ENCODE assay signal across 19 mouse cellular contexts in the genomic region with DNA sequence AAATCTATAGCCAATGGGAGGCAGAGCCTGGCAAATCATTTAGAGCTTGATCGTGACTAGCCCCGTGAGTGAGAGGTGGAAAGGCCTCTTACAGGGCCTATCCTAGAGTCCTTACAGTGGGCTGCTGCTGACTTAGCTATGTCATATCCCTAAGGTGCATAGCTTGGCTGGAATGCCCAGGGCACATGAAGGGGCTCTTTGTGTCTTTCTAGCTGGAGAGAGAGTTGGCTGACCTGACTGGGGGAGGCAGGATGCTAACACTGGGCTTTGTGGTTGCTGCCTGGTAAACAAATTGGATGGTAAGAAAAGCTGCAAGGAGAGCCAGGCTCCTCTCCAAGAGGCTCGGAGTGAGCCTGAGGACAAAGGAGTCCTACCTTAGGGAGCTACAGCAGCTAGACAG. TPM values are rescaled to one million over a fixed set of nuclear protein-coding genes. Genes with fewer than 3 reads are reported as not detected.
A peak's percentile ranks its signal among the peaks of the same experiment; 100 is the strongest.
DNase-seq lines count a peak whose midpoint lies in the region; ATAC-seq and TF ChIP-seq lines count a peak whose summit lies in the region.
"Had no signal": no experiment of that assay in that cellular context is flagged by ENCODE, and none has a peak within 500 bp of the region (broad histone marks: within the 10 kb centered on the region; RNA-seq: fewer than 3 reads in every experiment).

No protein-coding gene starts in this region.

- H3K4me3 ChIP-seq in hindbrain, embryonic 13.5 days = no peak overlapping the region
- no peak overlapping the region for H3K4me3 ChIP-seq in hindbrain, embryonic 10.5 days
- H3K4me3 ChIP-seq in left cerebral cortex, adult 2 months = no peak overlapping the region
- H3K4me3 ChIP-seq in embryonic facial prominence, embryonic 15.5 days (replicated peaks) = no peak overlapping the region
- H3K4me3 ChIP-seq in stomach, embryonic 15.5 days (replicated peaks) = no peak overlapping the region
- H3K4me3 ChIP-seq: forebrain, embryonic 12.5 days; hindbrain, embryonic 12.5 days; myocyte had no signal

- H3K36me3 ChIP-seq in hindbrain, embryonic 13.5 days = no peaks in the 10 kb centered on the region
- H3K36me3 ChIP-seq in hindbrain, embryonic 10.5 days = no peaks in the 10 kb centered on the region; the same call in 1 of the 2 replicates
- no peaks in the 10 kb centered on the region for H3K36me3 ChIP-seq in embryonic facial prominence, embryonic 15.5 days
- no peaks in the 10 kb centered on the region for H3K36me3 ChIP-seq in stomach, embryonic 15.5 days
- H3K36me3 ChIP-seq: forebrain, embryonic 12.5 days; hindbrain, embryonic 12.5 days had no signal

- TF ChIP-seq CTCF in left cerebral cortex, adult 2 months (IDR thresholded peaks at IDR 0.05) = no peak

- H3K9me3 ChIP-seq in hindbrain, embryonic 13.5 days = no peaks in the 10 kb centered on the region
- H3K9me3 ChIP-seq in hindbrain, embryonic 10.5 days = no peaks in the 10 kb centered on the region
- no peaks in the 10 kb centered on the region for H3K9me3 ChIP-seq in embryonic facial prominence, embryonic 15.5 days (replicated peaks)
- H3K9me3 ChIP-seq in stomach, embryonic 15.5 days = no peaks in the 10 kb centered on the region
- H3K9me3 ChIP-seq: forebrain, embryonic 12.5 days; hindbrain, embryonic 12.5 days had no signal

- WGBS in hindbrain, embryonic 13.5 days = 89% methylated on average over 3 of the region's 3 CpGs
- WGBS in hindbrain, embryonic 10.5 days = 81% methylated on average over 3 of the region's 3 CpGs
- WGBS in embryonic facial prominence, embryonic 15.5 days = 50% methylated on average over 3 of the region's 3 CpGs
- 75% methylated on average over 3 of the region's 3 CpGs for WGBS in stomach, embryonic 15.5 days

- no peak for DNase-seq in hindbrain, embryonic 10.5 days (ENCODE audit: low spot score)
- no peak for DNase-seq in left cerebral cortex, adult 2 months (ENCODE audit: extremely low spot score in 1 of 2, low spot score in 2 of 2)
- DNase-seq in left cerebral cortex, postnatal 4 days = no peak
- no peak for DNase-seq in ovary, adult 18-20 months (ENCODE audit: low spot score)
- DNase-seq: cerebellum, postnatal 25 days; kidney, adult 9 months; lung, postnatal 14 days had no signal

- no peak overlapping the region for H3K9ac ChIP-seq in hindbrain, embryonic 13.5 days
- H3K9ac ChIP-seq in embryonic facial prominence, embryonic 15.5 days = no peak overlapping the region
- H3K9ac ChIP-seq in stomach, embryonic 15.5 days = no peak overlapping the region
- H3K9ac ChIP-seq: forebrain, embryonic 12.5 days; hindbrain, embryonic 12.5 days; liver, embryonic 14.5 days had no signal

- no peaks in the 10 kb centered on the region for H3K27me3 ChIP-seq in hindbrain, embryonic 13.5 days
- H3K27me3 ChIP-seq in hindbrain, embryonic 10.5 days (ENCODE audit: insufficient read depth, poor library complexity, severe bottlenecking) = peaks cover 5% of the 10 kb centered on the region; the same call in 1 of the 2 replicates
- no peaks in the 10 kb centered on the region for H3K27me3 ChIP-seq in embryonic facial prominence, embryonic 15.5 days
- H3K27me3 ChIP-seq in stomach, embryonic 15.5 days (replicated peaks) = no peaks in the 10 kb centered on the region
- H3K27me3 ChIP-seq: forebrain, embryonic 12.5 days; hindbrain, embryonic 12.5 days had no signal

- H3K4me1 ChIP-seq in hindbrain, embryonic 13.5 days (replicated peaks) = peaks cover 34% of the 10 kb centered on the region
- peaks cover 28% of the 10 kb centered on the region for H3K4me1 ChIP-seq in hindbrain, embryonic 10.5 days (replicated peaks)
- peaks cover 64% of the 10 kb centered on the region for H3K4me1 ChIP-seq in embryonic facial prominence, embryonic 15.5 days
- peaks cover 34% of the 10 kb centered on the region for H3K4me1 ChIP-seq in stomach, embryonic 15.5 days

- intact Hi-C loops in left cerebral cortex, adult 2 months (cut with DNase I) = no loop called here
- intact Hi-C loops in left cerebral cortex, postnatal 4 days (cut with DNase I) = no loop called here

- H3K4me2 ChIP-seq in hindbrain, embryonic 13.5 days = no peak overlapping the region
- H3K4me2 ChIP-seq in embryonic facial prominence, embryonic 15.5 days (replicated peaks) = no peak overlapping the region
- 0 out of 2 replicates have a peak overlapping the region, but pooled peaks have one; percentile 1 for H3K4me2 ChIP-seq in stomach, embryonic 15.5 days
- H3K4me2 ChIP-seq: forebrain, embryonic 12.5 days; hindbrain, embryonic 12.5 days; midbrain, embryonic 11.5 days had no signal

- ATAC-seq in hindbrain, embryonic 13.5 days (ENCODE audit: low FRiP score) = no peak
- no peak for ATAC-seq in embryonic facial prominence, embryonic 15.5 days (ENCODE audit: insufficient number of reproducible peaks, low FRiP score, low TSS enrichment, low read depth)
- ATAC-seq in stomach, embryonic 15.5 days (ENCODE audit: insufficient read depth, low FRiP score, low read depth) = no peak

- 0 out of 2 replicates have a peak overlapping the region, but pooled peaks have one; percentile 35 for H3K27ac ChIP-seq in hindbrain, embryonic 13.5 days
- H3K27ac ChIP-seq in hindbrain, embryonic 10.5 days = no peak overlapping the region
- peak overlapping the region; percentile 57 for H3K27ac ChIP-seq in left cerebral cortex, adult 2 months
- peak overlapping the region; percentile 79 for H3K27ac ChIP-seq in embryonic facial prominence, embryonic 15.5 days (replicated peaks)
- H3K27ac ChIP-seq in stomach, embryonic 15.5 days = peak overlapping the region; percentile 69
- H3K27ac ChIP-seq: forebrain, embryonic 12.5 days; hindbrain, embryonic 12.5 days; liver, embryonic 14.5 days had no signal

RNA-seq across cellular contexts. Expression of gene Tbc1d10a, which starts 6.2 kb away (rescaled TPM):
- 26.1 and 28.0 TPM in 2 replicates for polyA plus RNA-seq in hindbrain, embryonic 13.5 days (2015; fragmentation: Nextera tagmentation; extraction: Ambion mirVana)
- 29.4 and 32.3 TPM in 2 replicates for polyA plus RNA-seq in hindbrain, embryonic 10.5 days (2016; fragmentation: Nextera tagmentation; extraction: Ambion mirVana)
- total RNA-seq in left cerebral cortex, adult 2 months (2021) = 10 to 100 TPM; 35.3 to 36.6 TPM
- total RNA-seq in left cerebral cortex, postnatal 4 days (2021) = 10 to 100 TPM; 25.7 to 26.8 TPM
- 56.1 and 56.2 TPM in 2 replicates for polyA plus RNA-seq in embryonic facial prominence, embryonic 15.5 days (2015; fragmentation: Nextera tagmentation; extraction: Ambion mirVana)
- polyA plus RNA-seq in stomach, embryonic 15.5 days (2015; fragmentation: Nextera tagmentation; extraction: Ambion mirVana) = 31.1 and 33.4 TPM in 2 replicates

RNA-seq across cellular contexts. Expression of gene Castor1, which starts 25.3 kb away (rescaled TPM):
- 2.2 and 2.3 TPM in 2 replicates for polyA plus RNA-seq in hindbrain, embryonic 13.5 days (2015; fragmentation: Nextera tagmentation; extraction: Ambion mirVana)
- polyA plus RNA-seq in hindbrain, embryonic 10.5 days (2016; fragmentation: Nextera tagmentation; extraction: Ambion mirVana) = 2.7 and 3.6 TPM in 2 replicates
- total RNA-seq in left cerebral cortex, adult 2 months (2021) = 1 to 10 TPM; 3.9 to 4.2 TPM
- total RNA-seq in left cerebral cortex, postnatal 4 days (2021) = 1 to 10 TPM; 1.8 to 1.9 TPM
- 13.1 and 14.0 TPM in 2 replicates for polyA plus RNA-seq in embryonic facial prominence, embryonic 15.5 days (2015; fragmentation: Nextera tagmentation; extraction: Ambion mirVana)
- polyA plus RNA-seq in stomach, embryonic 15.5 days (2015; fragmentation: Nextera tagmentation; extraction: Ambion mirVana) = 3.8 and 4.8 TPM in 2 replicates

RNA-seq across cellular contexts. Expression of gene Sf3a1, which starts 32.6 kb away (rescaled TPM):
- 54.3 and 55.1 TPM in 2 replicates for polyA plus RNA-seq in hindbrain, embryonic 13.5 days (2015; fragmentation: Nextera tagmentation; extraction: Ambion mirVana)
- 92.1 and 95.3 TPM in 2 replicates for polyA plus RNA-seq in hindbrain, embryonic 10.5 days (2016; fragmentation: Nextera tagmentation; extraction: Ambion mirVana)
- 10 to 100 TPM; 63.8 to 67.4 TPM for total RNA-seq in left cerebral cortex, adult 2 months (2021)
- total RNA-seq in left cerebral cortex, postnatal 4 days (2021) = 10 to 100 TPM; 75.5 to 93.4 TPM
- 50.5 and 57.7 TPM in 2 replicates for polyA plus RNA-seq in embryonic facial prominence, embryonic 15.5 days (2015; fragmentation: Nextera tagmentation; extraction: Ambion mirVana)
- polyA plus RNA-seq in stomach, embryonic 15.5 days (2015; fragmentation: Nextera tagmentation; extraction: Ambion mirVana) = 39.2 and 44.2 TPM in 2 replicates

RNA-seq across cellular contexts. Expression of gene Ccdc157, which starts 32.7 kb away (rescaled TPM):
- 7.2 and 8.1 TPM in 2 replicates for polyA plus RNA-seq in hindbrain, embryonic 13.5 days (2015; fragmentation: Nextera tagmentation; extraction: Ambion mirVana)
- 7.8 and 8.5 TPM in 2 replicates for polyA plus RNA-seq in hindbrain, embryonic 10.5 days (2016; fragmentation: Nextera tagmentation; extraction: Ambion mirVana)
- total RNA-seq in left cerebral cortex, adult 2 months (2021) = 10 to 100 TPM; 16.4 to 17.9 TPM
- total RNA-seq in left cerebral cortex, postnatal 4 days (2021) = 10 to 100 TPM; 12.1 to 13.5 TPM
- polyA plus RNA-seq in embryonic facial prominence, embryonic 15.5 days (2015; fragmentation: Nextera tagmentation; extraction: Ambion mirVana) = 14.4 and 16.6 TPM in 2 replicates
- polyA plus RNA-seq in stomach, embryonic 15.5 days (2015; fragmentation: Nextera tagmentation; extraction: Ambion mirVana) = 6.1 and 6.4 TPM in 2 replicates

RNA-seq across cellular contexts. Expression of gene Osm, which starts 43.5 kb away (rescaled TPM):
- polyA plus RNA-seq in hindbrain, embryonic 13.5 days (2015; fragmentation: Nextera tagmentation; extraction: Ambion mirVana) = 0.14 TPM in 1 of 2 replicates, not detected in the other
- 0.09 TPM in 1 of 2 replicates, not detected in the other for polyA plus RNA-seq in hindbrain, embryonic 10.5 days (2016; fragmentation: Nextera tagmentation; extraction: Ambion mirVana)
- total RNA-seq in left cerebral cortex, adult 2 months (2021) = not detected
- total RNA-seq in left cerebral cortex, postnatal 4 days (2021) = under 1 TPM in 1 of 2 experiments, not detected in 1; 0.30 TPM
- 0.20 and 0.21 TPM in 2 replicates for polyA plus RNA-seq in embryonic facial prominence, embryonic 15.5 days (2015; fragmentation: Nextera tagmentation; extraction: Ambion mirVana)
- polyA plus RNA-seq in stomach, embryonic 15.5 days (2015; fragmentation: Nextera tagmentation; extraction: Ambion mirVana) = 0.22 TPM in 2 replicates
- total RNA-seq: layer of hippocampus, postnatal 10 days; left cerebral cortex, postnatal 14 days had no signal
- polyA plus RNA-seq: embryonic facial prominence, embryonic 11.5 days; forebrain, embryonic 12.5 days; heart, embryonic 14.5 days; hindbrain, embryonic 12.5 days; midbrain, embryonic 11.5 days; myocyte had no signal
